Mouse (Mus musculus) forebrain, postnatal 0 days (tissue): ENCODE measurements at regions not wholly inside any gene's neighbourhood (a gene's known extent, or its start where the extent isn't known, plus 50 kb on each side); places are given as distances from the start of the nearest gene placed in this dataset.
A peak's percentile ranks its signal among the peaks of the same experiment; 100 is the strongest.

Source experiments
- ATAC-seq: fragments of 200-750 bp; cut with Nextera tagmentation; 2 replicates; pipeline ENCODE4 v1.8.0; 2017; ENCODE audit warnings: mild to moderate bottlenecking, moderate library complexity
- DNase-seq: peaks from one replicate; pipeline ENCODE4 v3.0.0-alpha.2; 2015
- H3K27ac ChIP-seq: fragments of 300-500 bp; sonication (generic); 2 replicates; pipeline ENCODE4 v1.5.1; 2014; ENCODE audit warnings: low read depth, mild to moderate bottlenecking, antibody characterized with exemption, low read length, moderate library complexity, mixed read lengths
- H3K27me3 ChIP-seq: fragments of 300-500 bp; sonication (generic); 2 replicates; pipeline ENCODE4 v1.6.1; 2014; ENCODE audit warnings: mild to moderate bottlenecking, low read length, mixed read lengths; ENCODE audit not compliant: insufficient read depth
- H3K36me3 ChIP-seq: fragments of 300-500 bp; sonication (generic); 2 replicates; pipeline ENCODE4 v1.6.1; 2014; ENCODE audit warnings: mild to moderate bottlenecking, moderate library complexity; ENCODE audit not compliant: insufficient read depth
- H3K4me1 ChIP-seq: fragments of 300-500 bp; sonication (generic); 2 replicates; pipeline ENCODE4 v1.6.1; 2014; ENCODE audit warnings: antibody characterized with exemption; ENCODE audit not compliant: insufficient read depth
- H3K4me2 ChIP-seq: fragments of 300-500 bp; sonication (generic); 2 replicates; pipeline ENCODE4 v1.6.1; 2014; ENCODE audit warnings: low read depth, mild to moderate bottlenecking, moderate library complexity
- H3K4me3 ChIP-seq: fragments of 300-500 bp; sonication (generic); 2 replicates; pipeline ENCODE4 v1.5.1; 2014; ENCODE audit warnings: low read depth, low read length, mixed read lengths
- H3K9ac ChIP-seq: fragments of 300-500 bp; sonication (generic); 2 replicates; pipeline ENCODE4 v1.6.1; 2014; ENCODE audit warnings: mild to moderate bottlenecking
- H3K9me3 ChIP-seq: fragments of 300-500 bp; sonication (generic); 2 replicates; pipeline ENCODE4 v1.6.1; 2016; ENCODE audit warnings: low read length
- CTCF ChIP-seq: sonication (generic); IDR thresholded peaks from 2 replicates; pipeline ENCODE4 v1.5.1; 2016; ENCODE audit warnings: antibody characterized with exemption, control low read depth, low read depth
- WGBS: fragments of 180-500 bp; shearing (Covaris S2); extraction: QIAGEN DNeasy Blood & Tissue Kit; methylation state at CpG from one replicate; pipeline ENCODE4 v1.1.7; 2014; 5-methylcytosine and 5-hydroxymethylcytosine counted together

DNA sequence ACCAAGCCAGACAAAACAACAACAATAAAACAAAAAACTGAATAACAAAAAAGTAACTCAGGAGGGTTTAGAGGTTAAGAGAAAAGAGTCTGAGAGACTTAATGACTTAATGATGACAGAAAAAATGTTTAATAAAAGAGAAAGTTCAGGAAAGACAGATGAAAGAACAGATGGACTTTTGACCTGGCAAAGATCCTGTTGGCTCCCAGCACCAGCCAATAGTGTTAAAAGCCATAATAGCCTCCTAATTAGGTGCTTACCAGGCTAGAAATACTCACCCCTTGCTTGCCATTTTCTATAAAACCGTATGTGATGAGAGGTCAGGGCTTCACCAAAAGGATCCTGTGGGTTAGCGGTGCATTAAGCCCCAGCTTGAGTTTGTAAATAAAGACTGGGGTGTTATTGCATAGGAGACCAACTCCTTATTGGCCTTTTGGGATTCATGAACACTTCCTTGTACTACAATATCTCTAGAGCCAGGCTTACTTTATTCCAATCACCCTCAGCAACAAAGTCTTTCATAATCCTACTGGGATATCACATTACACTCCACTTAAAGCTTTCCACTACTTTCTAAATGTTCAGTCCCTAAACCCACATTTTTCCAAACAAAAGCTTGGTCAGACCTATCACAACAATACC is 282.1 kb upstream of the Rasa1 start:
- no peaks in the 10 kb centered on the region for H3K4me1 ChIP-seq
- WGBS: 26% methylated on average over 2 of the region's 2 CpGs
- no peak overlapping the region for H3K27ac ChIP-seq
- H3K36me3 ChIP-seq: no peaks in the 10 kb centered on the region
- H3K4me2 ChIP-seq: no peak overlapping the region
- ATAC-seq (no peak), DNase-seq (no peak)
- H3K9me3 ChIP-seq: no peaks in the 10 kb centered on the region
- H3K9ac ChIP-seq: no peak overlapping the region
- no peak overlapping the region for H3K4me3 ChIP-seq
- TF ChIP-seq CTCF: no peak
- H3K27me3 ChIP-seq: no peaks in the 10 kb centered on the region

DNA sequence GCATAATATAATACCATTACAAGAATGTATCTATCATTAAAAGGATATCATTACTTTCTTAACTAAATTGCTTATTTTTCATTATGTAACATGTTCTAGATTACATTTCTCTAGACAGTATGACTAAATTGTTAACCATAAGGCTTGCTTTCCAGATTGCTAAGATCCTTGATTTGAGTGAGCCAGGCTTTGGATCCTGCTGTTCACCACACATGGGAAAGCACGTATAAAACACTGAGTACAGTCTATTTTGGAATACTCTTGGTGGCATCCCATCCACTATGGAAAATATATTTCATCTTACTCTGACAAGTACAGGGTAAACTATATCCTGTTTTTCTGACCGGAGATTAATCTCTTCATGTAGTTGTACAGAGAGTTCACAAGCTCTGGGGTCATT is 268.9 kb upstream of the Rasa1 start:
- WGBS: 73% methylated on average over 2 of the region's 2 CpGs
- no peak overlapping the region for H3K27ac ChIP-seq
- H3K4me1 ChIP-seq: no peaks in the 10 kb centered on the region
- TF ChIP-seq CTCF: no peak
- H3K9me3 ChIP-seq: no peaks in the 10 kb centered on the region
- no peak overlapping the region for H3K4me3 ChIP-seq
- H3K36me3 ChIP-seq: no peaks in the 10 kb centered on the region
- ATAC-seq (no peak), DNase-seq (no peak)
- no peak overlapping the region for H3K4me2 ChIP-seq
- H3K27me3 ChIP-seq: no peaks in the 10 kb centered on the region
- no peak overlapping the region for H3K9ac ChIP-seq

DNA sequence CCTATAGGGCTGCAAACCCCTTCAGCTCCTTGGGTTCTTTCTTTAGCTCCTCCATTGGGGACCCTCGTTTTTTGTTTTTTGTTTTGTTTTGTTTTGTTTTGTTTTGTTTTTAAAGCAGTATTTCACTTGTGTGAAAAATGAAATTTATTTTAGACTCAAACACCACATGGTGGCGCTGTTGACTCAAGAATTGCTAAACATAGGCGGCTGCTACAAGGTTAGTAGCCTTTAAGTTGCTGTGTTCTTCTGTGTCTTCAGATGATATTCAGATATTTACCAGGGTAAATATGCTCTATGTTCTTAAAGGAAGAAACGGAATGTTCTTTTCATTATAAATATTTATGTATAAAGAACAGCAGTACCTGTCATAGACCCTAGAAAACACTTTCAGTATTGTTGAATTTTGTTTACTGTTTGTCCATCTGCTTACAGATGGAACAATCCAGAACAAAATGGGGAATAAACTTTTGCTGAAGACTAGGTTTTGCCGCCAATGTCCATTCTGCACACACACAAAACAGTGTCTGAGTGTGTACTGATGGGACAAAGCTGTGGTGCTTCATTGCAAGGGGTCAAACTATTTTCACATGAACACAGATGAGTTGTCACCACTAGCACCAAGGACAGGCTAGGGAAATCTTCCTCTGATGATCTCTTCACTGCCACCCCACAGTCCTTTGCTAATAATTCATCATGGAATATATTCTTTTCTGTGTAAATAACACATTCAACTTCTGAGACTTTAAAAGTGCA is 267.3 kb upstream of the Rasa1 start:
- Histone ChIP-seq H3K27me3 (no peaks in the 10 kb centered on the region), H3K4me2 (no peak overlapping the region), H3K27ac (no peak overlapping the region), H3K36me3 (no peaks in the 10 kb centered on the region), H3K9me3 (no peaks in the 10 kb centered on the region), H3K9ac (no peak overlapping the region), H3K4me3 (no peak overlapping the region), H3K4me1 (no peaks in the 10 kb centered on the region)
- ATAC-seq (peak; percentile 69), DNase-seq (peak; percentile 82)
- TF ChIP-seq CTCF: peak; percentile 64
- 12% methylated on average over 5 of the region's 5 CpGs for WGBS

DNA sequence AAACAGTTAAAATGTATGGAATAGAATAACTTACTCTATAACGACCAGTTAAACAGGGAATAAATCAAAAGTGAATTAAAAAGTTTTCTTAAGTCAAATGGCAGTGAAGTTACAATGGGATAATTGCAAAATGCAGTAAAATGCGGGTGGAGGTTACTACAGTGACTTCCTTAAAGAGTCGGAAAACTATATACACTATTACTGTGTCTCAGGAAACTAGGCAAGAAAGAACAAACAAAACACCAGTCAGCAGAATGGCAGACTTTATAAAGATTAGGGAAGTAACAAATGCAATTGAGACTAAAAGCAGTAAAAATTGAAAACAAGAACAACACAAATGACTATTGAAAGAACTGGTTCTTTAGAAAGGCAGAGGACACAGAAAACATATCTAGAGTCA is 264.1 kb upstream of the Rasa1 start:
- no peak overlapping the region for H3K27ac ChIP-seq
- no peak for ATAC-seq
- no peak overlapping the region for H3K4me3 ChIP-seq
- WGBS: 87% methylated on average over 3 of the region's 3 CpGs
- H3K4me1 ChIP-seq: no peaks in the 10 kb centered on the region
- H3K9ac ChIP-seq: no peak overlapping the region
- H3K36me3 ChIP-seq: no peaks in the 10 kb centered on the region
- H3K9me3 ChIP-seq: 0 out of 2 replicates have a peak, but pooled peaks cover 2% of the 10 kb centered on the region
- no peak for TF ChIP-seq CTCF
- no peak for DNase-seq
- H3K4me2 ChIP-seq: no peak overlapping the region
- H3K27me3 ChIP-seq: no peaks in the 10 kb centered on the region

DNA sequence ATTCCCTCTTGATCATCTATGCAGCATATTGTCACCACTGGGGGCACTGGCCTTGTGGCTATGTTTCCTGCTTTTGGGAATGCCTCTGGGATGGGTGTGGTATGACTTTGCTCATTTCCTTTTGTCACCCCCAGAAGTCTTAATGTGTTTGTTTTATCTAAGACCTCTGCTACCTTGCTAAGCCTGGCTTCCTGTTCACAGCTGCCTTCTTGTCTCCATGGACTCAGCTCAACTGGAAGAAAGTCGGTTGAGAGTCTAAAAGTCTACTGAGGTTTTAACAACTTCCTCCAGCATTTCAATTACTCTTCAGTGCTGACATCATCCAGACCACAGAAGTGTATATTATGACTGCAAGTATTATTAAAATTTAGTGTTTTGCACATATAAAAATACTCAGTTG is 220.7 kb upstream of the Rasa1 start:
- Histone ChIP-seq H3K36me3 (no peaks in the 10 kb centered on the region), H3K27ac (no peak overlapping the region), H3K27me3 (no peaks in the 10 kb centered on the region), H3K4me3 (no peak overlapping the region), H3K9ac (no peak overlapping the region), H3K9me3 (no peaks in the 10 kb centered on the region), H3K4me1 (no peaks in the 10 kb centered on the region), H3K4me2 (no peak overlapping the region)
- ATAC-seq: no peak
- no peak for TF ChIP-seq CTCF
- WGBS: 85% methylated on average over 1 of the region's 1 CpGs
- no peak for DNase-seq

DNA sequence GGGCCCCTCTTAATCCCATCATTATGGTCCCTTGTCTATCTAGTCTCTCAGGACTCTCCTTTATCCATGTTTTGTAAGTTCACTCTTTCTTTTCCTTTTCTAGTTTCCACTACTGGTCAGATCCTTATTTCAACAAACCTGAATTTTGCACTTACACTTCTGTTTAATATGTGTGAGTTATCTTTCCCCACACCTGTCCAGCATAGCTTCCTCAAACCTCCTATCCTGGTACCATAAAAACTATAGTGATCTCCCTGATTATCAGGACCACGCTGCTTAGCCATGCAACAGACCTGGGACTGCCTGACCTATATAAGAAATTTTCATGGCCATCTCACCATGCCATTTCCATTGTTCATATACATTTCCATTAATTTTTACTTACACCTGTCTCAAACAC is 219.6 kb upstream of the Rasa1 start:
- no peak for TF ChIP-seq CTCF
- Histone ChIP-seq H3K36me3 (no peaks in the 10 kb centered on the region), H3K4me1 (no peaks in the 10 kb centered on the region), H3K9ac (no peak overlapping the region), H3K4me3 (no peak overlapping the region), H3K4me2 (no peak overlapping the region), H3K9me3 (no peaks in the 10 kb centered on the region), H3K27me3 (no peaks in the 10 kb centered on the region), H3K27ac (no peak overlapping the region)
- WGBS: 92% methylated on average over 1 of the region's 1 CpGs
- no peak for ATAC-seq
- no peak for DNase-seq

DNA sequence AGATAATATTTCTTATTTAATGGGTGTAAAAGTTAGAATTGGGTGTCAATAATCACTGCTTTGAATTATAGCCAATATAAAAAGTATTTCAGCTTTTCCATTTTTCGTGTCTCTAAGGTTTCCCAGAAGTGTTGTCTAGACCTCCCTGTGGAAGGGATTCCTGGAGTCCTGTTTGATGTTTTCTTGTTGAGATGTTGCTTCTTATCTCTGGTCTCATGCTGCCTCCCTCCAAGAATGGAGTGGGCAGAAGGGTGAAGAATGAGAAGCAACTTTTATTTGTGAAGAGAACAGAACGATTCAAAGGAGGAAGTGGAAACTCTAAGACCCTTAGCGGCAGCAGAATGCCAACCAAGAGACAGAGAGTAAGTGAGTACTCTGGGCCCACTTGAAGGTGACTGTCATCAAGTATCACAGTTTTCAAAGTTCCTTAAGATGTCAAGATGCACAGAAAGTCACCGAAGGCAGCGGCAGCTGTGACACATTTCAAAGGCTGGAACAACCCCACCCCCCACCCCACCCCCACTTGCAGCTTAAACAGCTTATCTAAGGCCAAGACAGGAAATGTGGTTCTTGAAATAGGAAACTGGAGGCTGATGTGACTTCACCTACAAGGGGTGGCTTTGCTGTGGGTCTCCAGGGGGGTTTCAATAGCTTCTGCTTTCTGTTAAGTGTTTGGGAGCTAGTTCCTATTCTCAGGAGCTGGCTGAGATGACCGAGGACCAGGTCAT is 218.6 kb upstream of the Rasa1 start:
- WGBS: 80% methylated on average over 6 of the region's 6 CpGs

More for the DNA sequence above, 218.6 kb upstream of the Rasa1 start:
- Histone ChIP-seq H3K9ac (no peak overlapping the region), H3K27ac (no peak overlapping the region), H3K4me1 (no peaks in the 10 kb centered on the region), H3K4me2 (no peak overlapping the region), H3K9me3 (no peaks in the 10 kb centered on the region), H3K27me3 (no peaks in the 10 kb centered on the region), H3K4me3 (no peak overlapping the region), H3K36me3 (no peaks in the 10 kb centered on the region)
- no peak for DNase-seq
- no peak for ATAC-seq
- no peak for TF ChIP-seq CTCF
